Mouse (Mus musculus) midbrain, postnatal 0 days (tissue): ENCODE results near the gene D930020B18Rik. TPM values are rescaled to one million over a fixed set of nuclear protein-coding genes. Genes with fewer than 3 reads are reported as not detected.

Experiments
- ATAC-seq: fragments of 200-750 bp; cut with Nextera tagmentation; 2 replicates; pipeline ENCODE4 v1.8.0; 2017; ENCODE audit warnings: moderate number of reproducible peaks, mild to moderate bottlenecking, moderate TSS enrichment, moderate library complexity; ENCODE audit not compliant: low FRiP score
- DNase-seq: peaks from one replicate; pipeline ENCODE4 v3.0.0-alpha.2; 2015; ENCODE audit warnings: low spot score
- H3K27ac ChIP-seq: fragments of 300-500 bp; sonication (generic); 2 replicates; pipeline ENCODE4 v1.5.1; 2014; ENCODE audit warnings: low read depth, mild to moderate bottlenecking, low read length, mixed read lengths
- H3K27me3 ChIP-seq: fragments of 300-500 bp; sonication (generic); 2 replicates; pipeline ENCODE4 v1.6.1; 2014; ENCODE audit warnings: low read length, control low read depth, mixed read lengths; ENCODE audit not compliant: insufficient read depth
- H3K36me3 ChIP-seq: fragments of 300-500 bp; sonication (generic); 2 replicates; pipeline ENCODE4 v1.6.1; 2014; ENCODE audit warnings: low read length, control low read depth, mixed read lengths; ENCODE audit not compliant: insufficient read depth
- H3K4me1 ChIP-seq: fragments of 300-500 bp; sonication (generic); 2 replicates; pipeline ENCODE4 v1.6.1; 2014; ENCODE audit warnings: mild to moderate bottlenecking, control low read depth, antibody characterized with exemption, low read length, mixed read lengths; ENCODE audit not compliant: insufficient read depth
- H3K4me2 ChIP-seq: fragments of 300-500 bp; sonication (generic); 2 replicates; pipeline ENCODE4 v1.6.1; 2014; ENCODE audit warnings: low read depth, mild to moderate bottlenecking, low read length, mixed read lengths; ENCODE audit not compliant: poor library complexity, severe bottlenecking
- H3K4me3 ChIP-seq: fragments of 300-500 bp; sonication (generic); 2 replicates; pipeline ENCODE4 v1.5.1; 2014; ENCODE audit warnings: low read depth, mild to moderate bottlenecking, low read length, moderate library complexity
- H3K9ac ChIP-seq: fragments of 300-500 bp; sonication (generic); replicated peaks from 2 replicates; pipeline ENCODE4 v1.6.1; 2014; ENCODE audit warnings: mild to moderate bottlenecking, low read length, moderate library complexity, mixed read lengths; ENCODE audit not compliant: poor library complexity, severe bottlenecking
- H3K9me3 ChIP-seq: fragments of 300-500 bp; sonication (generic); 2 replicates; pipeline ENCODE4 v1.6.1; 2016; ENCODE audit warnings: low read length, control low read depth
- CTCF ChIP-seq: IDR thresholded peaks from 2 replicates; pipeline ENCODE4 v1.5.1; 2016; ENCODE audit warnings: antibody characterized with exemption, mild to moderate bottlenecking
- WGBS: fragments of 180-500 bp; shearing (Covaris S2); extraction: QIAGEN DNeasy Blood & Tissue Kit; methylation state at CpG from one replicate; pipeline ENCODE4 v1.1.7; 2014; 5-methylcytosine and 5-hydroxymethylcytosine counted together
- polyA plus RNA-seq: library from polyadenylated mRNA; unstranded; fragments of >200 nt; fragmentation: Nextera tagmentation; extraction: Ambion mirVana; gene quantifications from 2 replicates; pipeline ENCODE4 v1.2.1, GENCODE M21; 2015
- total RNA-seq: library from RNA; depleted of rRNA; stranded (reverse); fragments of >200 nt; gene quantifications from 2 replicates; pipeline ENCODE4 v1.2.3, GENCODE M21; 2014

D930020B18Rik gene
- total and polyA plus RNA-seq, 2 experiments from 2014 or later, result 0.42 to 0.44 TPM

- Histone ChIP-seq H3K36me3 (no peaks in the 10 kb centered on the region), H3K4me1 (peaks cover 4% of the 10 kb centered on the region; the same call in 1 of the 2 replicates), H3K27me3 (no peaks in the 10 kb centered on the region), H3K9me3 (no peaks in the 10 kb centered on the region), H3K4me2 (no peak overlapping the region), H3K4me3 (no peak overlapping the region), H3K27ac (no peak overlapping the region), H3K9ac (no peak overlapping the region)
- DNase-seq (no peak), ATAC-seq (no peak)
- 73% methylated on average over 8 of the region's 8 CpGs for WGBS
- TF ChIP-seq CTCF, result no peak
These were observed 24.3 kb downstream of the D930020B18Rik start for GRCm38 (mm10) chr10:121665631-121666145.

GRCm38 (mm10) chr10:121669103-121669502 is 27.7 kb downstream of the D930020B18Rik start:
- Histone ChIP-seq H3K9me3 (no peaks in the 10 kb centered on the region), H3K9ac (no peak overlapping the region), H3K36me3 (no peaks in the 10 kb centered on the region), H3K4me1 (no peaks in the 10 kb centered on the region; the same call in 1 of the 2 replicates), H3K4me2 (no peak overlapping the region), H3K27ac (no peak overlapping the region), H3K27me3 (no peaks in the 10 kb centered on the region), H3K4me3 (no peak overlapping the region)
- ATAC-seq, result no peak
- TF ChIP-seq CTCF, result no peak
- WGBS, result 94% methylated on average over 10 of the region's 10 CpGs
- no peak for DNase-seq

GRCm38 (mm10) chr10:121677019-121677418 is 35.6 kb downstream of the D930020B18Rik start:
- TF ChIP-seq CTCF, result no peak
- H3K27me3 ChIP-seq, result no peaks in the 10 kb centered on the region

GRCm38 (mm10) chr10:121680902-121681301 is 39.5 kb downstream of the D930020B18Rik start:
- no peak overlapping the region for H3K27ac ChIP-seq
- no peaks in the 10 kb centered on the region for H3K4me1 ChIP-seq
- ATAC-seq (no peak), DNase-seq (no peak)
- no peak overlapping the region for H3K9ac ChIP-seq
- 98% methylated on average over 2 of the region's 2 CpGs for WGBS
- no peak overlapping the region for H3K4me3 ChIP-seq
- TF ChIP-seq CTCF, result no peak
- no peaks in the 10 kb centered on the region for H3K9me3 ChIP-seq
- H3K27me3 ChIP-seq, result no peaks in the 10 kb centered on the region
- no peaks in the 10 kb centered on the region for H3K36me3 ChIP-seq
- no peak overlapping the region for H3K4me2 ChIP-seq

More at GRCm38 (mm10) chr10:121677019-121677418, 35.6 kb downstream of the D930020B18Rik start:
- Histone ChIP-seq H3K9me3 (no peaks in the 10 kb centered on the region), H3K27ac (no peak overlapping the region), H3K4me3 (no peak overlapping the region), H3K36me3 (no peaks in the 10 kb centered on the region), H3K4me2 (no peak overlapping the region), H3K9ac (no peak overlapping the region), H3K4me1 (no peaks in the 10 kb centered on the region)
- ATAC-seq (no peak), DNase-seq (no peak)
- WGBS, result 62% methylated on average over 7 of the region's 7 CpGs

- Histone ChIP-seq H3K27me3 (no peaks in the 10 kb centered on the region), H3K9me3 (no peaks in the 10 kb centered on the region), H3K4me2 (no peak overlapping the region), H3K36me3 (no peaks in the 10 kb centered on the region), H3K4me1 (no peaks in the 10 kb centered on the region), H3K27ac (no peak overlapping the region), H3K9ac (no peak overlapping the region), H3K4me3 (no peak overlapping the region)
- no peak for TF ChIP-seq CTCF
- ATAC-seq, result no peak
- DNase-seq, result no peak
- 94% methylated on average over 10 of the region's 10 CpGs for WGBS
These were observed 41.2 kb downstream of the D930020B18Rik start for GRCm38 (mm10) chr10:121682539-121682938.

GRCm38 (mm10) chr10:121686153-121686660 is 44.8 kb downstream of the D930020B18Rik start:
- 84% methylated on average over 4 of the region's 4 CpGs for WGBS
- ATAC-seq, result no peak
- H3K9me3 ChIP-seq, result no peaks in the 10 kb centered on the region
- 0 out of 2 replicates have a peak, but pooled peaks have one; percentile 7 for TF ChIP-seq CTCF
- no peaks in the 10 kb centered on the region for H3K36me3 ChIP-seq
- DNase-seq, result no peak
- no peak overlapping the region for H3K27ac ChIP-seq
- H3K4me2 ChIP-seq, result no peak overlapping the region
- H3K4me1 ChIP-seq, result no peaks in the 10 kb centered on the region
- H3K4me3 ChIP-seq, result no peak overlapping the region
- H3K9ac ChIP-seq, result no peak overlapping the region
- no peaks in the 10 kb centered on the region for H3K27me3 ChIP-seq
